Mouse (Mus musculus) cerebellum, adult 2 months (tissue): ENCODE data around the gene Cldn15.

ENCODE experiments used
- CTCF ChIP-seq: fragments of 200-500 bp; IDR thresholded peaks from 2 replicates; pipeline ENCODE4 v1.5.1; 2011; ENCODE audit warnings: low read depth, mild to moderate bottlenecking, control low read depth, low read length, moderate library complexity, borderline replicate concordance; ENCODE audit not compliant: insufficient read depth
- POLR2A ChIP-seq: fragments of 200-500 bp; IDR thresholded peaks from 2 replicates; pipeline ENCODE4 v1.6.1; 2011; ENCODE audit warnings: low read length, control low read depth, borderline replicate concordance; ENCODE audit not compliant: insufficient read depth

GRCm38 (mm10) chr5:136957250-136957649 lies 9.2 kb upstream of the Cldn15 start:
- no peak for TF ChIP-seq CTCF
- no peak for TF ChIP-seq POLR2A
